Mouse (Mus musculus) bone marrow, adult 2 months (tissue): ENCODE results near the gene Sh3glb1. TPM values are rescaled to one million over a fixed set of nuclear protein-coding genes. Genes with fewer than 3 reads are reported as not detected.

ENCODE experiments used
- H3K27ac ChIP-seq: fragments of 200-500 bp; 2 replicates; pipeline ENCODE4 v1.5.1; 2012; ENCODE audit warnings: low read depth, mild to moderate bottlenecking, control low read depth, inconsistent platforms, low read length; ENCODE audit not compliant: control insufficient read depth, poor library complexity, insufficient read depth
- H3K4me1 ChIP-seq: fragments of 200-500 bp; 2 replicates; pipeline ENCODE4 v1.6.1; 2011; ENCODE audit warnings: low read length; ENCODE audit not compliant: control insufficient read depth, insufficient read depth
- H3K4me3 ChIP-seq: fragments of 200-500 bp; replicated peaks from 2 replicates; pipeline ENCODE3; 2011; ENCODE audit warnings: mild to moderate bottlenecking, low read depth, low read length, control low read depth; ENCODE audit not compliant: control insufficient read depth
- CTCF ChIP-seq: fragments of 200-500 bp; IDR thresholded peaks from 2 replicates; pipeline ENCODE4 v1.5.1; 2011; ENCODE audit warnings: low read length, control low read depth; ENCODE audit not compliant: control insufficient read depth, insufficient read depth
- POLR2A ChIP-seq: fragments of 200-500 bp; IDR thresholded peaks from 2 replicates; pipeline ENCODE4 v1.6.1; 2011; ENCODE audit warnings: low read depth, mild to moderate bottlenecking, control low read depth, low read length, borderline replicate concordance; ENCODE audit not compliant: control insufficient read depth
- WGBS: fragments of 180-500 bp; shearing (Covaris S2); methylation state at CpG from one replicate; pipeline ENCODE4 v1.1.7; 2018; 5-methylcytosine and 5-hydroxymethylcytosine counted together
- polyA plus RNA-seq: library from polyadenylated mRNA; stranded (reverse); fragments of >200 nt; gene quantifications from 2 replicates; pipeline ENCODE4 v1.2.4, GENCODE M21; 2011; ENCODE audit warnings: low replicate concordance; ENCODE audit not compliant: missing spikeins, insufficient read depth, insufficient read length

Gene Sh3glb1
- polyA plus RNA-seq, 1 experiment, result 118 TPM

- 54% methylated on average over 14 of the region's 14 CpGs for WGBS
- no peak overlapping the region for H3K4me3 ChIP-seq
- peak overlapping the region; percentile 89 for H3K27ac ChIP-seq
- TF ChIP-seq CTCF, result no peak
- no peak for TF ChIP-seq POLR2A
- peaks cover 6% of the 10 kb centered on the region for H3K4me1 ChIP-seq
Observed at GRCm38 (mm10) chr3:144669944-144670874, 49.9 kb downstream of the Sh3glb1 start.

GRCm38 (mm10) chr3:144669457-144669864, 50.7 kb downstream of the Sh3glb1 start:
- TF ChIP-seq CTCF, result no peak
- TF ChIP-seq POLR2A, result no peak
- Histone ChIP-seq H3K4me3 (no peak overlapping the region), H3K27ac (peak overlapping the region; percentile 76), H3K4me1 (peaks cover 6% of the 10 kb centered on the region)
- WGBS, result 56% methylated on average over 11 of the region's 11 CpGs

GRCm38 (mm10) chr3:144668949-144669348, 51.2 kb downstream of the Sh3glb1 start:
- H3K4me3 ChIP-seq, result no peak overlapping the region
- peak overlapping the region; percentile 76; the same call in 1 of the 2 replicates for H3K27ac ChIP-seq
- H3K4me1 ChIP-seq, result peaks cover 6% of the 10 kb centered on the region
- no peak for TF ChIP-seq POLR2A
- WGBS, result 71% methylated on average over 2 of the region's 2 CpGs

- TF ChIP-seq CTCF (no peak), POLR2A (no peak)
- WGBS, result 89% methylated on average over 9 of the region's 9 CpGs
- H3K4me3 ChIP-seq, result no peak overlapping the region
- H3K4me1 ChIP-seq, result peaks cover 8% of the 10 kb centered on the region
- H3K27ac ChIP-seq, result no peak overlapping the region
Observed at GRCm38 (mm10) chr3:144668039-144668438, 52.1 kb downstream of the Sh3glb1 start.

GRCm38 (mm10) chr3:144664363-144665299, 55.5 kb downstream of the Sh3glb1 start:
- H3K4me1 ChIP-seq, result peaks cover 9% of the 10 kb centered on the region
- WGBS, result 59% methylated on average over 22 of the region's 22 CpGs
- TF ChIP-seq CTCF (no peak), POLR2A (no peak)
- no peak overlapping the region for H3K4me3 ChIP-seq
- H3K27ac ChIP-seq, result no peak overlapping the region; the same call in 1 of the 2 replicates

- H3K27ac ChIP-seq, result no peak overlapping the region
- H3K4me3 ChIP-seq, result no peak overlapping the region
- peaks cover 9% of the 10 kb centered on the region for H3K4me1 ChIP-seq
Observed at GRCm38 (mm10) chr3:144663415-144664093, 56.6 kb downstream of the Sh3glb1 start.

GRCm38 (mm10) chr3:144662215-144662852, 57.8 kb downstream of the Sh3glb1 start:
- Histone ChIP-seq H3K4me3 (no peak overlapping the region), H3K4me1 (peaks cover 6% of the 10 kb centered on the region), H3K27ac (peak overlapping the region; percentile 51)
- TF ChIP-seq POLR2A, result no peak
- TF ChIP-seq CTCF, result no peak
- 54% methylated on average over 8 of the region's 8 CpGs for WGBS

More at GRCm38 (mm10) chr3:144663415-144664093, 56.6 kb downstream of the Sh3glb1 start:
- 76% methylated on average over 7 of the region's 7 CpGs for WGBS
- TF ChIP-seq POLR2A (no peak), CTCF (no peak)
